Mouse (Mus musculus) cortical plate, adult 2 months (tissue): ENCODE measurements around the gene Rere.

ENCODE experiments used
- CTCF ChIP-seq: fragments of 200-500 bp; IDR thresholded peaks from 2 replicates; pipeline ENCODE4 v1.5.1; 2011; ENCODE audit warnings: mild to moderate bottlenecking, control low read depth, low read length; ENCODE audit not compliant: insufficient read depth; ENCODE audit errors: extremely low read depth
- POLR2A ChIP-seq: fragments of 200-500 bp; IDR thresholded peaks from 2 replicates; pipeline ENCODE4 v1.6.1; 2011; ENCODE audit warnings: mild to moderate bottlenecking, low read length, control low read depth; ENCODE audit not compliant: insufficient read depth; ENCODE audit errors: extremely low read depth

DNA sequence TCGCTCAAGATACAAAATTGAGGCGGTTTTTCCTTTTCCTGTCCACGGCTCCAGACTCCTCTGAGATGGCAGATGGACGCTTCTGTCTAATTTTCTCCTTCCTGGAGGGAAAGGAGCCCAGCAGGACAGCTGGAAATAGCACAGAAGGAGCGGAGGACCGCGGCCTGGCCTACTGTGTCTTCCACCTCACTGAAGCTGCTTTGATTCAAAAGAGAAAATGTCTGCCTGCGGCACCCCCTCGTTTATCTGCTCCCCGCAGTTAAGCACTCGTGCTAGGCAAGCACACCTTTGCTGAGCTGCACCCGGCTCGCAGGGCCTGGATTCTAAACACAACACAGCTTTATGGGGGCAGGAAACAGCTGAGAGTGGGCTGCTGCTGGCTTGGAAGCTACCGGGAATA is 23.1 kb upstream of the Rere start:
- TF ChIP-seq CTCF = no peak
- no peak for TF ChIP-seq POLR2A
